Mouse (Mus musculus) MEL (cell line): ENCODE measurements around the gene Pgm2. TPM values are rescaled to one million over a fixed set of nuclear protein-coding genes. Genes with fewer than 3 reads are reported as not detected.

Experiments
- DNase-seq: peaks from one replicate; pipeline ENCODE4 v3.0.0; 2011; ENCODE audit warnings: low read depth, low spot score
- H3K27ac ChIP-seq: 2 replicates; pipeline ENCODE4 v1.5.1; 2012; ENCODE audit warnings: low read depth, mild to moderate bottlenecking, control low read depth, low read length, moderate library complexity; ENCODE audit not compliant: control insufficient read depth
- H3K27me3 ChIP-seq, 2 experiments: fragments of 150-350 bp in 1 of 2; sonication (generic) in 1 of 2; 2 replicates each; pipeline ENCODE4 v1.6.1; 2012; ENCODE audit warnings: low read length in 2 of 2, mild to moderate bottlenecking in 2 of 2, improper control_type of control experiment in 1 of 2, moderate library complexity in 1 of 2; ENCODE audit not compliant: insufficient read depth in 2 of 2, control insufficient read depth in 1 of 2
- H3K36me3 ChIP-seq, 2 experiments: 2 replicates each; pipeline ENCODE4 v1.6.1; 2012 to 2014; ENCODE audit warnings: low read length in 2 of 2, improper control_type of control experiment in 1 of 2, inconsistent platforms in 1 of 2, mild to moderate bottlenecking in 1 of 2; ENCODE audit not compliant: insufficient read depth in 2 of 2, control insufficient read depth in 1 of 2
- H3K4me1 ChIP-seq, 2 experiments: fragments of 150-350 bp in 1 of 2; sonication (generic) in 1 of 2; 2 replicates each; pipeline ENCODE4 v1.6.1; 2012; ENCODE audit warnings: low read length in 2 of 2, improper control_type of control experiment in 1 of 2, mild to moderate bottlenecking in 1 of 2; ENCODE audit not compliant: insufficient read depth in 2 of 2, control insufficient read depth in 1 of 2
- H3K4me3 ChIP-seq, 2 experiments: fragments of 150-350 bp in 1 of 2; sonication (generic) in 1 of 2; 2 replicates each; pipeline ENCODE4 v1.5.1; 2012; ENCODE audit warnings: low read depth in 2 of 2, low read length in 2 of 2, mild to moderate bottlenecking in 2 of 2, moderate library complexity in 2 of 2, control low read depth in 1 of 2, improper control_type of control experiment in 1 of 2; ENCODE audit not compliant: control insufficient read depth in 1 of 2, insufficient read depth in 1 of 2
- H3K79me2 ChIP-seq: 2 replicates; pipeline ENCODE4 v1.6.1; 2012; ENCODE audit warnings: mild to moderate bottlenecking, low read length, moderate library complexity; ENCODE audit not compliant: control insufficient read depth, poor library complexity, insufficient read depth
- H3K9ac ChIP-seq: 2 replicates; pipeline ENCODE4 v1.6.1; 2012; ENCODE audit warnings: low read depth, mild to moderate bottlenecking, control low read depth, low read length, moderate library complexity; ENCODE audit not compliant: control insufficient read depth, poor library complexity, severe bottlenecking
- H3K9me3 ChIP-seq: fragments of 150-350 bp; sonication (generic); replicated peaks from 2 replicates; pipeline ENCODE4 v1.6.1; 2012; ENCODE audit warnings: mild to moderate bottlenecking, low read length, improper control_type of control experiment, moderate library complexity; ENCODE audit not compliant: insufficient read depth
- ELF1 ChIP-seq: IDR thresholded peaks from 2 replicates; pipeline ENCODE4 v1.6.1; 2014; ENCODE audit warnings: low read depth, mild to moderate bottlenecking, inconsistent platforms, low read length, improper control_type of control experiment, moderate library complexity
- EP300 ChIP-seq, 2 experiments: IDR thresholded peaks; 2 replicates each; pipeline ENCODE4 v1.6.1; 2011; ENCODE audit warnings: improper control_type of control experiment in 2 of 2, low read length in 2 of 2, low read depth in 1 of 2, mild to moderate bottlenecking in 1 of 2
- ETS1 ChIP-seq: IDR thresholded peaks from 2 replicates; pipeline ENCODE4 v1.6.1; 2012; ENCODE audit warnings: low read depth, mild to moderate bottlenecking, inconsistent platforms, low read length, improper control_type of control experiment, moderate library complexity
- GATA1 ChIP-seq: IDR thresholded peaks from 2 replicates; pipeline ENCODE4 v1.6.1; 2011; ENCODE audit warnings: low read depth, low read length, improper control_type of control experiment
- HCFC1 ChIP-seq: IDR thresholded peaks from 2 replicates; pipeline ENCODE4 v1.6.1; 2012; ENCODE audit warnings: low read depth, mild to moderate bottlenecking, inconsistent platforms, low read length, improper control_type of control experiment, moderate library complexity
- MAX ChIP-seq: IDR thresholded peaks from 2 replicates; pipeline ENCODE4 v1.6.1; 2011; ENCODE audit warnings: low read length, improper control_type of control experiment
- MAZ ChIP-seq: IDR thresholded peaks from 2 replicates; pipeline ENCODE4 v1.6.1; 2012; ENCODE audit warnings: low read depth, mild to moderate bottlenecking, inconsistent platforms, low read length, improper control_type of control experiment
- MXI1 ChIP-seq: IDR thresholded peaks from 2 replicates; pipeline ENCODE4 v1.6.1; 2011; ENCODE audit warnings: mild to moderate bottlenecking, low read depth, low read length, improper control_type of control experiment
- MYC ChIP-seq: IDR thresholded peaks from 2 replicates; pipeline ENCODE4 v1.6.1; 2011; ENCODE audit warnings: low read depth, mild to moderate bottlenecking, low read length, improper control_type of control experiment, moderate library complexity
- POLR2A ChIP-seq, 2 experiments: IDR thresholded peaks; 2 replicates each; pipeline ENCODE4 v1.6.1; 2011 to 2012; ENCODE audit warnings: low read length in 2 of 2, mild to moderate bottlenecking in 2 of 2, control low read depth in 1 of 2, improper control_type of control experiment in 1 of 2, low read depth in 1 of 2, moderate library complexity in 1 of 2; ENCODE audit not compliant: control insufficient read depth in 1 of 2, insufficient read depth in 1 of 2, poor library complexity in 1 of 2
- POLR2AphosphoS5 ChIP-seq: IDR thresholded peaks from 2 replicates; pipeline ENCODE4 v1.6.1; 2012; ENCODE audit warnings: low read depth, borderline replicate concordance, mild to moderate bottlenecking, inconsistent platforms, low read length, moderate library complexity, mixed read lengths
- RCOR1 ChIP-seq: IDR thresholded peaks from 2 replicates; pipeline ENCODE4 v1.6.1; 2012; ENCODE audit warnings: low read depth, mild to moderate bottlenecking, inconsistent platforms, low read length, improper control_type of control experiment
- SIN3A ChIP-seq: IDR thresholded peaks from 2 replicates; pipeline ENCODE4 v1.6.1; 2012; ENCODE audit warnings: low read length, improper control_type of control experiment, inconsistent platforms
- SMC3 ChIP-seq: IDR thresholded peaks from 2 replicates; pipeline ENCODE4 v1.6.1; 2011; ENCODE audit warnings: low read depth, low read length, improper control_type of control experiment
- TAL1 ChIP-seq: IDR thresholded peaks from 2 replicates; pipeline ENCODE4 v1.6.1; 2012; ENCODE audit warnings: mild to moderate bottlenecking, inconsistent platforms, low read length, moderate library complexity, mixed read lengths
- TBP ChIP-seq: IDR thresholded peaks from 2 replicates; pipeline ENCODE4 v1.8.0; 2011; ENCODE audit warnings: low read depth, low read length, improper control_type of control experiment
- TCF12 ChIP-seq: IDR thresholded peaks from 2 replicates; pipeline ENCODE4 v1.6.1; 2014; ENCODE audit warnings: low read depth, mild to moderate bottlenecking, inconsistent platforms, low read length, improper control_type of control experiment, moderate library complexity
- UBTF ChIP-seq: IDR thresholded peaks from 2 replicates; pipeline ENCODE4 v1.6.1; 2012; ENCODE audit warnings: low read depth, mild to moderate bottlenecking, inconsistent platforms, low read length, improper control_type of control experiment, moderate library complexity, borderline replicate concordance; ENCODE audit not compliant: insufficient read depth
- USF1 ChIP-seq: IDR thresholded peaks from 2 replicates; pipeline ENCODE4 v1.6.1; 2014; ENCODE audit warnings: low read depth, mild to moderate bottlenecking, inconsistent platforms, low read length, improper control_type of control experiment, moderate library complexity
- USF2 ChIP-seq, 2 experiments: IDR thresholded peaks; 2 replicates each; pipeline ENCODE4 v1.6.1; 2011 to 2012; ENCODE audit warnings: improper control_type of control experiment in 2 of 2, low read length in 2 of 2, borderline replicate concordance in 1 of 2, inconsistent platforms in 1 of 2, low read depth in 1 of 2, mild to moderate bottlenecking in 1 of 2; ENCODE audit not compliant: insufficient read depth in 1 of 2
- ZC3H11A ChIP-seq: IDR thresholded peaks from 2 replicates; pipeline ENCODE4 v1.6.1; 2012; ENCODE audit warnings: low read depth, mild to moderate bottlenecking, inconsistent platforms, low read length, improper control_type of control experiment
- ZKSCAN1 ChIP-seq: IDR thresholded peaks from 2 replicates; pipeline ENCODE4 v1.6.1; 2012; ENCODE audit warnings: low read depth, mild to moderate bottlenecking, inconsistent platforms, low read length, improper control_type of control experiment, moderate library complexity
- polyA plus RNA-seq, 2 experiments: library from polyadenylated mRNA; stranded (reverse) in 1 of 2; unstranded in 1 of 2; fragments of >175 nt in 1 of 2; fragments of >200 nt in 1 of 2; gene quantifications; 2 replicates each; pipeline versions ENCODE4 v1.2.1 to v1.2.4; 2012; ENCODE audit warnings: low replicate concordance in 2 of 2, low read depth in 1 of 2; ENCODE audit not compliant: insufficient read length in 2 of 2, insufficient read depth in 1 of 2, missing spikeins in 1 of 2
- total RNA-seq: library from RNA; depleted of rRNA; stranded (reverse); fragments of 300-350 nt; gene quantifications from 2 replicates; pipeline ENCODE4 v1.2.3, GENCODE M21; 2012

Pgm2 gene
- total and polyA plus RNA-seq, 3 experiments = 22.0 to 64.0 TPM; not detected in 1

DNA sequence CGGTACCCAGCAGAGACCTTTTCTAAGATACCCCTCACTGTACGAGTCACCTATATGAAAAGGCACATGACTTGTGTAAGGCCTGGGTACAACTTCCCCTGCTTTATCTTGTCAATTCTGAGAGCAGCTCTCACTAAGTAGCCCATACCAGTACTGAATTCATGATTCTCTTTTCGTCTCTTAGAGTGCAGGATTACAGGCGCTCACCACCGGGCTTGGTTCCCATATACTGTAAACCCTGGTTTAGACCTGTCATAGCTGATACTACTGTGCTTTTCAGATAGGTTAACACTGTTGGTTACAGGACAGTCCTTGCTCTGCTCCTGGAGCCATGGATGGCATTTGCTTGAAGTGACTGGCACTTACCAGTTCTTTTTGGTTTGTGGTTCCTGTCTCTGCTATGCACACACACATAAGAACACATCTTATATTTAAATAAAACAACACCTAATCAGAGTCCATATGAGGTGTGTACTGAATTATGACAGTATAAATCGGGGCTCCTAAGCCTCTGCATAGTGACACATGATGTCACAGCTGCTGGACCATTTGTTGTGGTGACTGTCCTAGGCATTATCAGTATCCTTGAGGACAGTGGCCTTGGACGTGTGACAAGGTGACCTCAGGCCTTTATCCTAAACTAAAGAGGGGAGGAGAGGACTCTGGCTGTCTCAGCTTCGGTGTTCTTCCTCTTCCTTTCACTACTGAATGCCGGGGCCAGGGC lies 9.4 kb downstream of the Pgm2 start:
- Histone ChIP-seq H3K27me3 (no peaks in the 10 kb centered on the region), H3K4me1 (peaks cover 7 to 19% of the 10 kb centered on the region in 2 experiments), H3K79me2 (no peaks in the 10 kb centered on the region), H3K4me3 (peak overlapping the region; percentile 1 to 26; a peak in 2 of 4 replicates), H3K36me3 (peaks cover 0 to 17% of the 10 kb centered on the region in 2 experiments; a peak in 3 of 4 replicates), H3K9ac (peak overlapping the region; percentile 37), H3K9me3 (no peaks in the 10 kb centered on the region), H3K27ac (peak overlapping the region; percentile 85)
- DNase-seq = peak; percentile 67
- no peak for TF ChIP-seq POLR2AphosphoS5
- TF ChIP-seq EP300 (IDR thresholded peaks at IDR 0.05; ENCODE audit: low read depth in 1 of 2, low read length in 2 of 2) = no peak
- TF ChIP-seq USF1 = peak; percentile 48; the same call in 1 of the 2 replicates
- TF ChIP-seq USF2 (IDR thresholded peaks at IDR 0.05; ENCODE audit: borderline replicate concordance in 1 of 2, insufficient read depth in 1 of 2, low read depth in 1 of 2, low read length in 2 of 2) = no peak
- TF ChIP-seq UBTF = no peak
- TF ChIP-seq HCFC1 = no peak
- TF ChIP-seq ZKSCAN1 = no peak
- TF ChIP-seq SMC3 = no peak
- TF ChIP-seq MAX = no peak
- peak; percentile 36; the same call in 1 of the 2 replicates for TF ChIP-seq MYC

DNA sequence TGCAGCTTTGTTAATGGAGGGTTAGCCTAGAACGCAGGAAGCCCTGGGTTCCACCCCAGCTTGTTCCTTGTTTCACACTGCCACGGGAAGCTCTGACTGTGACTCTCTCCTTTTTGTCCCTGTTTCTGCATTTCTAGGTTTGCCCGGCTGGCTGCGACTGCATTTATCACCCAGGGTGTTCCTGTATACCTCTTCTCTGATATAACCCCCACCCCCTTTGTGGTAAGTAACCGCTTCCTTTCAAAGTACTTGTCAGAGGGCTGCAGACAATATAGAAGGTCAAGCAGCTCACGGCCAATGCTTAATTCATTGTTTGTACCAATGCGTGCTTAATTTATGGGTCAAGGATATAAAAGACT lies 9.9 kb downstream of the Pgm2 start:
- H3K4me3 ChIP-seq = peak overlapping the region in 1 of 2 experiments; percentile 26; a peak in 2 of 4 replicates
- peak; percentile 85 for DNase-seq
- H3K9ac ChIP-seq = peak overlapping the region; percentile 37
- H3K9me3 ChIP-seq = no peaks in the 10 kb centered on the region
- peak; percentile 78 for TF ChIP-seq SIN3A
- 0 out of 2 replicates have a peak, but pooled peaks have one; percentile 20 for TF ChIP-seq HCFC1
- TF ChIP-seq USF2 (IDR thresholded peaks at IDR 0.05; ENCODE audit: borderline replicate concordance in 1 of 2, insufficient read depth in 1 of 2, low read depth in 1 of 2, low read length in 2 of 2) = no peak
- no peak for TF ChIP-seq POLR2AphosphoS5
- peak; percentile 43; the same call in 1 of the 2 replicates for TF ChIP-seq MXI1
- peak; percentile 88 to 94 for TF ChIP-seq EP300 (IDR thresholded peaks at IDR 0.05; ENCODE audit: low read depth in 1 of 2, low read length in 2 of 2)
- TF ChIP-seq RCOR1 = peak; percentile 60
- TF ChIP-seq TAL1 = peak; percentile 43
- 0 out of 2 replicates have a peak, but pooled peaks have one; percentile 19 for TF ChIP-seq MYC
- peak; percentile 80 for TF ChIP-seq TBP
- TF ChIP-seq GATA1 = peak; percentile 81
- no peak for TF ChIP-seq SMC3
- TF ChIP-seq ZC3H11A = no peak
- TF ChIP-seq TCF12 = peak; percentile 80
- peak; percentile 74; the same call in 1 of the 2 replicates for TF ChIP-seq ETS1
- peak; percentile 52 for TF ChIP-seq ELF1
- TF ChIP-seq MAZ = peak; percentile 92; the same call in 1 of the 2 replicates
- 0 out of 4 replicates have a peak, but pooled peaks of 1 of the 2 experiments have one; percentile 22 for TF ChIP-seq POLR2A (IDR thresholded peaks at IDR 0.05; ENCODE audit: control insufficient read depth in 1 of 2, insufficient read depth in 1 of 2, low read depth in 1 of 2, low read length in 2 of 2, poor library complexity in 1 of 2)
- H3K27ac ChIP-seq = peak overlapping the region; percentile 85
- no peaks in the 10 kb centered on the region for H3K79me2 ChIP-seq
- H3K27me3 ChIP-seq = no peaks in the 10 kb centered on the region
- H3K4me1 ChIP-seq = peaks cover 7 to 19% of the 10 kb centered on the region in 2 experiments
- peaks cover 0 to 17% of the 10 kb centered on the region in 2 experiments; a peak in 3 of 4 replicates for H3K36me3 ChIP-seq
